In genomic region chr2:141142266-141142665, GRCm38 (mm10) we compare ENCODE assay signal across 24 mouse cellular contexts.
"Had no signal": no experiment of that assay in that cellular context is flagged by ENCODE, and none has a peak within 500 bp of the region (broad histone marks: within the 10 kb centered on the region; RNA-seq: fewer than 3 reads in every experiment).

No protein-coding gene starts in this region.

- H3K4me1 ChIP-seq: heart, embryonic 10.5 days; heart, embryonic 12.5 days; hindbrain, embryonic 15.5 days; intestine, embryonic 15.5 days; limb, embryonic 10.5 days; limb, embryonic 12.5 days; liver, embryonic 13.5 days had no signal

- H3K36me3 ChIP-seq: heart, embryonic 10.5 days; heart, embryonic 12.5 days; hindbrain, embryonic 15.5 days; intestine, embryonic 15.5 days; limb, embryonic 10.5 days; limb, embryonic 12.5 days; liver, embryonic 13.5 days had no signal

- ATAC-seq: inflammation-experienced regulatory T-cells, adult 6 months; intestine, embryonic 15.5 days; intestine, postnatal 0 days had no signal

- H3K9ac ChIP-seq: heart, embryonic 12.5 days; hindbrain, embryonic 15.5 days; intestine, embryonic 15.5 days; limb, embryonic 12.5 days; liver, embryonic 13.5 days had no signal

- H3K4me3 ChIP-seq: gastrocnemius, adult 2 months; heart, embryonic 10.5 days; heart, embryonic 12.5 days; hindbrain, embryonic 15.5 days; intestine, embryonic 15.5 days; layer of hippocampus, adult 2 months; left cerebral cortex, adult 2 months; limb, embryonic 10.5 days; limb, embryonic 12.5 days; liver, embryonic 13.5 days had no signal

- H3K9me3 ChIP-seq: heart, embryonic 10.5 days; heart, embryonic 12.5 days; hindbrain, embryonic 15.5 days; intestine, embryonic 15.5 days; limb, embryonic 10.5 days; limb, embryonic 12.5 days; liver, embryonic 13.5 days had no signal

- DNase-seq: gastrocnemius, adult 2 months; gastrocnemius, postnatal 10 days; gastrocnemius, postnatal 25 days; heart, adult 18-20 months; heart, postnatal 10 days; heart, postnatal 4 days; kidney, adult 18-20 months; kidney, adult 8-10 months; kidney, postnatal 10 days; kidney, postnatal 25 days; kidney, postnatal 4 days; liver; liver, embryonic 13.5 days had no signal

- H3K4me2 ChIP-seq: heart, embryonic 12.5 days; hindbrain, embryonic 15.5 days; intestine, embryonic 15.5 days; limb, embryonic 12.5 days; liver, embryonic 11.5 days; liver, embryonic 13.5 days had no signal

- H3K27ac ChIP-seq: gastrocnemius, adult 2 months; heart, embryonic 10.5 days; hindbrain, embryonic 15.5 days; intestine, embryonic 15.5 days; layer of hippocampus, adult 2 months; left cerebral cortex, adult 2 months; limb, embryonic 10.5 days; limb, embryonic 12.5 days; liver, embryonic 13.5 days had no signal

- H3K27me3 ChIP-seq: heart, embryonic 12.5 days; hindbrain, embryonic 15.5 days; intestine, embryonic 15.5 days; limb, embryonic 12.5 days; liver, embryonic 13.5 days had no signal
